Mouse (Mus musculus): ENCODE data around the gene Tram1l1. TPM values are rescaled to one million over a fixed set of nuclear protein-coding genes. Genes with fewer than 3 reads are reported as not detected.
"Not testable (repeated sequence)": the region's sequence is repeated elsewhere in the genome, so short reads cannot be mapped to it uniquely, and the experiment has no call there.

Gene Tram1l1
- total RNA-seq (2021): 1 to 10 TPM; 5.3 TPM
- long read RNA-seq, experiment 1, transcript Tram1l1-201 (1 exons, 3,889 nt): major isoform, 15 of 15 reads
- long read RNA-seq, experiment 1, partial matches to known transcripts: 0 of 15 reads
- long read RNA-seq, experiment 1, other reads (novel, unspliced or antisense): 0 of 15 reads
- long read RNA-seq, experiment 2, transcript Tram1l1-201 (1 exons, 3,889 nt): major isoform, 21 of 21 reads
- long read RNA-seq, experiment 2, partial matches to known transcripts: 0 of 21 reads
- long read RNA-seq, experiment 2, other reads (novel, unspliced or antisense): 0 of 21 reads

DNA sequence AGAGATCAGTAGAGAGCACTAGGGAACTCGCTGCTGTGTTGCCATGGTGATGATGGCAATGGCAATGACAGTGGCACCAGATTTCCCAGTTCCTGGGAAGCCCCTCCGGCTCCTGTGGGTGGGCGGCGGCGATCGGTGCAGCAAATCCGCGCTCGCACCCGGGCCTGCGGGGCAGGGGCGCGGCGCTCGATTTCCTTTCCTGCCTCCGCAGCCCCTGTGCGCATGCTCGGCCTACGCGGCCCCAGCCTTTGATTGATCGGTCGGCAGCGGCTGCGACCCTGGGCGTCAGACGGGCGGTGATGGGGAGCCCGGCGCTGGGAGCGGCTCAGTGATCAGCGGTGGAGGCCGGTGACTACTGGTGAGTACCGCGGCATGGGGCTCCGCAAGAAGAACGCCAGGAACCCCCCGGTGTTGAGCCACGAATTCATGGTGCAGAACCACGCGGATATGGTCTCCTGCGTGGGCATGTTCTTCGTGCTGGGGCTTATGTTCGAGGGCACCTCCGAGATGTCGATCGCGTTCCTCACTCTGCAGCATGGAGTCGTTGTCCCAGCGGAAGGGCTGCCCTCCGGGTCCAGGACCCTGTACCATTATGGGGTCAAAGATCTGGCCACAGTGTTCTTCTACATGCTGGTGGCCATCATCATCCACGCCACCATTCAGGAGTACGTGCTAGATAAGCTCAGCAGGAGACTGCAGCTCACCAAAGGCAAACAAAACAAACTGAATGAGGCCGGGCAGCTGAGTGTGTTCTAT, at the start of gene Tram1l1:
TSS of gene Tram1l1 (plus strand) at position 35 of the 756 bp plus-strand sequence.
- peak; percentile 31 to 46 for DNase-seq (ENCODE audit: low spot score in 2 of 2)

DNA sequence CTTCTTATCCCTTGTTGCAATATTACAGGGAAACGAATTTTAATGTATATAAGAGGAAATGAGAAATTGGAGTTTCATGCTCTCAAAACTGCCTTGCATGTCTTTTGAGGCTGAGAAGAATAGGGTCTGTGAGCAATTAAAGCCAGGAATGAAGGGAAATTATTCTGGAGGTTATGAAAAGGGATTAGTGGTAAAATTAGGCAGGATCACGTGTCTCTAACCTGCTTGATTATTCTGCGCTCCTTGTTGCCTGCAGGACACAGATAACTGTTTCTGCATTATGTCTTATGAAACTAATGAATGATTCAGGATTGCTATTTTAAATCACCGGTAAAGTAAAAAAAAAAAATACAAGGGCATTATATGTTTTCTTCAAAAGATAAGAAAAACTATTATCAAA, 49.4 kb upstream of the Tram1l1 start:
- DNase-seq (ENCODE audit: low spot score in 2 of 2): no peak

DNA sequence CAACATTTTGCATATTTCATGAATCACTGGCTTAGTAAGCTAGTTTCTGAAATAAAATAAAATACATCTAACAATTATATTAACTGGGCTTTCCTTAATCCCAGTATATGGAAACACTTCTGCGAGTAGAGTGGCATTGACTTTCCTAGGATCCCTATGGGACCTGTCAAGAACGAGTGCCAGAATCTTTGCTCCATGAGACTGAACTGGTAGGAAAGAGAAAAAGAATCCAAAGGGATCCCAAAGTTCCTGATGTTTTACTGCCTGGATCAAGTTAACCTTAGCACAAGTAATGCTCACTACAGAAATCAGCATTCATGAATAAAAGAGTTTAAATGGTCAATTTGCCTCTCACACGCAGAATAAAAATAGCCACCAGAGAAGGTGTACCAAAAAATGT, 49.0 kb upstream of the Tram1l1 start:
- DNase-seq (ENCODE audit: low spot score in 2 of 2): no peak

DNA sequence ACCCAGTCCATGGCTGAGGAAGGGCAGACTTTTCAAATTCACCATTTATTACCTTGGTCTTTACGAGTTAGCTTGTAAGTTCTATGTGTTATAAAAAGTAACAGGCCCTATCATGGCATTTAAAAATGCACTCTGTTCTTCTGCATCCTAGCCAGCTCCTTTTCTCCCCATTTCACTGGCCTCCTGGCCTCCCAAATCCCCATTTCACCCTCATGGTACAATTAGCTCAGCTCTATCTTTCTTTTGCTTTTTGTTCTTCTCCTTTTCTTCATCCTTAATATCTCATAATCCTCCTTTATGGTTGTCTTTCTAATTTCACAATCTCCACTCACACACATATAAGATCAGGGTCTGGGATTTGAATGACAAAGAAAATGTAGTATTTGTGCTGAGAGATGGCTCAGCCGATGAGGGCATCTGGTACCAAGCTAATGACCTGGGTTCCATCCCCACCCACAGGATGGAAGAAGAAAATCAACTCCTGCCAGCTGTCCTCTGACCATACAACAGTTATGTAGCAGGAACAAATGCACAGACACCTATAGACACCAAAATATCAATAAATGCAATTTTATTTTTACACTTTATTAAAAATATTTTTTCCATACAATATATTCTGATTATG, 48.1 kb upstream of the Tram1l1 start:
- DNase-seq (ENCODE audit: low spot score in 2 of 2): no peak

DNA sequence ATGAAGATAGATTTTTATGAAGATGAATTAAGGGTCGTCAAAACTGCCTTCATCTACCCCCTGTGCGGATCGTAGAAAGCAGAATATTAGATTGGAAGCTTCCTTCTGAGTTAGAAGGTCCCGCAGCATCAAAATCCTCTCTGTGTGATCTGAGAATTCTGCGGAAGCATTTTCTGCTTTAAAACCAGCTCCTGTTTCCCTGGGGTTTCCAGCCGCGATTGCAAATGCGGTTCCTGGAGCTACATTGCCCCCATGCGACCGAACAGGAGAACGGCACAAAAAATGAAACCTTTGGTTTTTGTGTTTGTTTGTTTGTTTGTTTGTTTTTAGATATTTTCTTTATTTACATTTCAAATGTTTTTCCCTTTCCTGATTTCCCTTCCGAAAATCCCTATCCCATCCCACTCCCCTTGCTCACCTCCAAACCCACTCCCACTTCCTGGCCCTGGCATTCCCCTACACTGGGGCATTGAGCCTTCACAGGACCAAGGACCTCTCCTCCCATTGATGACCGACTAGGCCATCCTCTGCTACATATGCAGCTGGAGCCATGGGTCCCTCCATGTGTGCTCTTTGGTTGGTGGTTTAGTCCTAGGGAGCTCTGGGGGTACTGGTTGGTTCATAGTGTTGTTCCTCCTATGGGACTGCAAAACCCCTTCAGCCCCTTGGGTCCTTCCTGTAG, 45.6 kb upstream of the Tram1l1 start:
- DNase-seq (ENCODE audit: low spot score in 2 of 2): not testable (repeated sequence)

- DNase-seq (ENCODE audit: low spot score in 2 of 2): not testable (repeated sequence)
Measured at GRCm38 (mm10) chr3:124288936-124289335, 31.7 kb upstream of the Tram1l1 start.

GRCm38 (mm10) chr3:124319254-124319653, 1.4 kb upstream of the Tram1l1 start:
- DNase-seq (ENCODE audit: low spot score in 2 of 2): no peak

- DNase-seq (ENCODE audit: low spot score in 2 of 2): no peak
Measured at GRCm38 (mm10) chr3:124320398-124320797, 257 bp upstream of the Tram1l1 start.

DNA sequence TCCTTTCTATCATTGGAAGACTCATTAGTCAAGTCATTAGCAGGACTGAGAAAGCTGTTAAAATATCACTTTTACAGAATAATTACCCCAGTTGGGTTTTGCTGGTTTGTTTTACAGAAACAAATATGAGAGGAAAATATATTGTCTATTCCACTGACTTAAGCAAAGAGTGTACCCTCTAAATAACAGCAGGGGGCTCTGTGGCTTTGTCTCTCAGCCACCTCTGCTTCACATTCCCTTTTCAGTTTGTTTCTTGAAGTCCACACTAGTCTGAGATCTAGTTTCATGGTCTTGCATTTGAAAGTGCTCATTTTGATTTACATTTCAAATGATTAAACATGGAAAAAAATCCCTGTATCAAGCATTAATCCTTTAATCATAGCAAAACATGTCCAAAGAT, 25.8 kb downstream of the Tram1l1 start:
- no peak for DNase-seq (ENCODE audit: low spot score in 2 of 2)

- no peak for DNase-seq (ENCODE audit: low spot score in 2 of 2)
Measured at GRCm38 (mm10) chr3:124357533-124357932, 36.9 kb downstream of the Tram1l1 start.

GRCm38 (mm10) chr3:124372031-124372430, 51.4 kb downstream of the Tram1l1 start:
- DNase-seq (ENCODE audit: low spot score in 2 of 2): no peak

Other genes with a start within 250 kb of the Tram1l1 start
- gene 1700006A11Rik, start 105.2 kb downstream of the Tram1l1 start, total RNA-seq (2021): not detected